Mouse (Mus musculus): ENCODE data around the gene Prickle4.

- TF ChIP-seq CTCF (IDR thresholded peaks at IDR 0.05; ENCODE audit: extremely low read depth, insufficient read length, insufficient replicate concordance, low read depth, low read length) (no peak), POLR2A (IDR thresholded peaks at IDR 0.05; ENCODE audit: low read depth, low read length) (no peak)
Measured at GRCm38 (mm10) chr17:47664474-47664873, 30.1 kb downstream of the Prickle4 start.
